Mouse (Mus musculus) liver, embryonic 14.5 days (tissue): ENCODE results near the gene Slc38a5.

Experiments
- CTCF ChIP-seq: IDR thresholded peaks from 2 replicates; pipeline ENCODE4 v1.5.1; 2016; ENCODE audit warnings: antibody characterized with exemption, low read depth, control low read depth
- EP300 ChIP-seq: IDR thresholded peaks from 2 replicates; pipeline ENCODE4 v1.6.1; 2016; ENCODE audit warnings: antibody characterized with exemption, low read depth

- TF ChIP-seq CTCF = no peak
- no peak for TF ChIP-seq EP300
These were observed 56.2 kb downstream of the Slc38a5 start, which contains the start of gene Ssxb10 for GRCm38 (mm10) chrX:8327124-8327523.
